Mouse (Mus musculus): Measurements from ENCODE around the gene Hist1h1d.
"Not testable (repeated sequence)": the region's sequence is repeated elsewhere in the genome, so short reads cannot be mapped to it uniquely, and the experiment has no call there.

The Hist1h1d gene

GRCm38 (mm10) chr13:23586099-23586939 lies 33.3 kb downstream of the Hist1h1d start:
- DNase-seq (ENCODE audit: extremely low read depth, low read depth), result no peak

- no peak for DNase-seq (ENCODE audit: extremely low read depth, low read depth)
Observed at GRCm38 (mm10) chr13:23586940-23587225, 33.8 kb downstream of the Hist1h1d start.

- DNase-seq (ENCODE audit: extremely low read depth, low read depth), result no peak
Observed at GRCm38 (mm10) chr13:23591206-23591605, 38.1 kb downstream of the Hist1h1d start.

GRCm38 (mm10) chr13:23591886-23592285 lies 38.8 kb downstream of the Hist1h1d start:
- DNase-seq (ENCODE audit: extremely low read depth, low read depth), result not testable (repeated sequence)

GRCm38 (mm10) chr13:23592614-23593013 lies 39.6 kb downstream of the Hist1h1d start:
- DNase-seq (ENCODE audit: extremely low read depth, low read depth), result no peak

DNA sequence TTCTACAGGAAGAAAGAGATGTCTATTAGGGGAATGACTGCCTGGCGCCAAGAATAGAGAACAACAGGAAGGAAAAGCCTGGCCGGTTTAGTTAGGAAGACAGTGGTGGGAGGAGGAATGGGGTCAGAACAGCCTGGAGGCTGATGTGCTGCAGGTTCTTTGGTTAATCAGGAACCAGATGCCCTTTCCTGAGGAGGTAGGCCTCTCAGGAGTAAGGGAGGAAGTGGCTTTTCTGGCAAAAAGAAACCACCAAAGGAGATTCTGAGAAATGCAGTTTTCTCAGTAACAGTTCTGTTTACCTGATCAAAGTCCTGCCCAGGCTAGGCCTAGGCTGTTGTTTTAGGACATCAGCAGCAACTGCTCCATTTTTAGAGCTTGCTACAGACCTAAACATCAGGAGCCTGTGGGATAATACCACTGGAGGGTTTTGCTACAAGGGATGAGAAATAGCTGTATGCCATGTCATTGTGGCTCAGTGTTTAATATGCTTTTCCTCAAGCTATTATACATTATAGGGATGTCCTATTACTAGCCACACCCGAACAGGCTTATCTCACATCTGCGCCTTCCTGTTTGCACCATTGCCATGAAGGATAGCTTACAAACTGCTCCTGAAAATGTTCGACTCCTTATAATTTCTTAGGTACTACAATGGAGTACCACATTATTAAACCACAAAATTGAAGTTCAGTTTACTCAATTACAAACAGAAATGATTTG lies 40.1 kb downstream of the Hist1h1d start:
- DNase-seq (ENCODE audit: extremely low read depth, low read depth), result peak; percentile 59

GRCm38 (mm10) chr13:23595185-23595584 lies 42.1 kb downstream of the Hist1h1d start:
- no peak for DNase-seq (ENCODE audit: extremely low read depth, low read depth)

GRCm38 (mm10) chr13:23595622-23596372 lies 42.7 kb downstream of the Hist1h1d start:
- no peak for DNase-seq (ENCODE audit: extremely low read depth, low read depth)

DNA sequence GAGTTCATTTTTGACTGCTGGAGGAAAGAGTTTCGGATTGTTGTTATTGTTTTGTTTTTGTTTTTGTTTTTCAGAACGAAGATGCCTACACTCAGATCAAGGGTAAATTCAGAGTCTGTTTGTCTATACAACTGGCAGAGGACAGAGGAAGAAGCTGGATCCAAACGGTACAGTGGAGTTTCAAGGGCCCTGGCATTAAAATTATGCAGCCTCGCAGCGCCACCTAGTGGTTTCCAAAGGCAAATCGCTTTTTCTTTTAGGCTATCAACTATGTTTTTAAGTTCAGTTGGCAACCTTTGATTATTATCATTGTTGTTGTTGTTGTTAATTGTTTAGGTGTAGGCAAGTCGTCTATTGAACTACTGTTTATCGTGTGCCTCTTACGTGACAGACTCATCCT lies 44.9 kb downstream of the Hist1h1d start:
- DNase-seq (ENCODE audit: extremely low read depth, low read depth), result peak; percentile 69

GRCm38 (mm10) chr13:23603182-23603699 lies 50.2 kb downstream of the Hist1h1d start:
- DNase-seq (ENCODE audit: extremely low read depth, low read depth), result no peak

DNA sequence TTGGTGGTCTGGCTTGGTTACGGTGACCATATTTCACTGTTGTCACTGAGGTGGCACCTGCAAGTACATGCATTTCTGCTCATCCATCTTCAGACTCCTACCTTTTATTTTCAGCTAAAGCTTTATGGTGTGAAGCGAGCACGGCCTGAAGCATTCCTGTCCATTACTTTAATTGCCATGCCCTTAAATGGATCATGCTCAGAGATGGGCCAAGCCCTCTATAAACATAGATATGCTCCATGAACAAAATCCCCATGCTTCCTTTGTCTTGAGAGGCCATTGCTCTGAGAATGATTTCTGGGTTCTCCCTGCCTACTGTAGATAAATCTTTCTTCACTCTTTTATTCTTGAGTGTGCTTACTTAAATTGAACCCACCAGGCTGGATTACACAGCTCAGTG lies 51.4 kb downstream of the Hist1h1d start:
- no peak for DNase-seq (ENCODE audit: extremely low read depth, low read depth)

DNA sequence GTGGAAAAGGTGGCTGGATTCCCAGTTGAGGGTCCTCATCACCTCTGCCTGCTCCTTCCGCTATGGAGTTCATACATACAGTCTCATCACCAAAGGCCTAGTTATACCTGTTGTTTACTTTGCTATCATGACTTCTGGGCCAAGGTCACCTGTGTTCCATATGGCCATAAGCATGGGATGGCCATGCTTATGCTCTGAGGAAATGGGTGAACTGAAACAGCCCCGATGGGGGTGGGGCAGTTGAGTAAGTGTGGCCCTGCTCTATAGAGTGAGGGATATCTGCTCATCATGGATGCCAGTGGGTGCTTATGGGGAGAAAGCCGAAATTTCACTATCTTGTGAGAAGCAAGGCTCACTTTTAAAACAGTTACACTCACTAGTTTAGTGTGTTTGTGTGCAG lies 52.0 kb downstream of the Hist1h1d start:
- DNase-seq (ENCODE audit: extremely low read depth, low read depth), result no peak

GRCm38 (mm10) chr13:23609209-23609608 lies 56.1 kb downstream of the Hist1h1d start:
- peak; percentile 41 for DNase-seq (ENCODE audit: extremely low read depth, low read depth)

- no peak for DNase-seq (ENCODE audit: extremely low read depth, low read depth)
Observed at GRCm38 (mm10) chr13:23609844-23610243, 56.8 kb downstream of the Hist1h1d start.
